Mouse (Mus musculus): Measurements from ENCODE around the gene Zcchc7. TPM values are rescaled to one million over a fixed set of nuclear protein-coding genes. Genes with fewer than 3 reads are reported as not detected.
"Not testable (repeated sequence)": the region's sequence is repeated elsewhere in the genome, so short reads cannot be mapped to it uniquely, and the experiment has no call there.

Gene Zcchc7
- polyA plus RNA-seq, 1 experiment from 2014 or later: 48.7 TPM

- H3K36me3 ChIP-seq: 0 out of 2 replicates have a peak, but pooled peaks cover 6% of the 10 kb centered on the region
- no peak overlapping the region for H3K9ac ChIP-seq
- H3K9me3 ChIP-seq: no peaks in the 10 kb centered on the region
- WGBS: 84% methylated on average over 5 of the region's 5 CpGs
- H3K4me1 ChIP-seq: no peaks in the 10 kb centered on the region
- H3K27me3 ChIP-seq (replicated peaks): no peaks in the 10 kb centered on the region
- no peak for ATAC-seq (ENCODE audit: insufficient read depth, low FRiP score, low read depth)
- H3K27ac ChIP-seq: no peak overlapping the region
- no peak overlapping the region for H3K4me2 ChIP-seq
- no peak overlapping the region for H3K4me3 ChIP-seq (replicated peaks)
These were observed 167.4 kb downstream of the Zcchc7 start for GRCm38 (mm10) chr4:44923129-44923481.

DNA sequence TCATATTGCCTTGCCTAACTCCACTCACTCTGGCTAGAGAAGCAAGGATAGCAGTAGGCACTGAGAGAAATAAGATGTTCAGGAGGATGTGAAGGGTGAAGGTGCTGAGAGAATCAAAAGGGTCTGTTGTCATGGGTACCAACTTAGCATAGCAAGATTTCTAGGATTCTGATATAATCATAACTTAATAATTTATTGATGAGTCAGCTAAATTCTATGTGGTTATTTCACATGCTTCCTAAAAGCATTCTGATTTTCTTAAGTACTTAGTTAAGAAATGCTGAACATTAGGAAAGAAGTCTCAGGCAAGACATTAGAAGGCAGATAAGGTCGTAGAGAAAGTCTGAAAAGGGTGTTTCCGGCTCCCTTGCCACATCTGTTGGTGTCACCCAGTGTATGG lies 172.3 kb downstream of the Zcchc7 start:
- H3K4me1 ChIP-seq: no peaks in the 10 kb centered on the region
- no peaks in the 10 kb centered on the region for H3K27me3 ChIP-seq (replicated peaks)
- H3K4me3 ChIP-seq (replicated peaks): no peak overlapping the region
- no peaks in the 10 kb centered on the region for H3K9me3 ChIP-seq
- H3K27ac ChIP-seq: no peak overlapping the region
- H3K4me2 ChIP-seq: no peak overlapping the region
- no peak for ATAC-seq (ENCODE audit: insufficient read depth, low FRiP score, low read depth)
- H3K9ac ChIP-seq: no peak overlapping the region
- H3K36me3 ChIP-seq: 0 out of 2 replicates have a peak, but pooled peaks cover 8% of the 10 kb centered on the region
- WGBS: 85% methylated on average over 2 of the region's 2 CpGs

GRCm38 (mm10) chr4:44928790-44929189 lies 173.1 kb downstream of the Zcchc7 start:
- WGBS: 71% methylated on average over 3 of the region's 3 CpGs
- no peak for ATAC-seq (ENCODE audit: insufficient read depth, low FRiP score, low read depth)
- no peak overlapping the region for H3K9ac ChIP-seq

DNA sequence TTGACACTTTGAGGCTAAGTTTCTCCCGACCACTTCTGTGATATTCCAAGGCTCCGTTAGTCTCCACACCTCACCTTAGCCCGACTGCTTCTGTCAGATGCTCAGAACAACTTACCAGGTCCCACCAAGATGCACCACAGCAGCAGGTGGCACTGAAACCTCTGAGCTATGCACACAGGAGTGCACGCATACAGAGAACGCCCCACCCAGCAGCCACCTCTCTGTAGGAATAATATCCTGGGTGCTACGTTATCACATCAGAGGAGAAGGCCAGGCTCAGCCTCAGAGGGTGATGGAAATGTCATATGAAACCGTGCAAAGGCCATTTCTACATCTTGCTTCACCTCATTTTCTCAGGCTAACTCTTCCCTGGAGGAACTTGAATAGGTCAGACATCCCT lies 174.7 kb downstream of the Zcchc7 start:
- Histone ChIP-seq H3K4me2 (no peak overlapping the region), H3K27ac (no peak overlapping the region), H3K27me3 (replicated peaks) (no peaks in the 10 kb centered on the region), H3K4me1 (no peaks in the 10 kb centered on the region), H3K9ac (no peak overlapping the region), H3K4me3 (replicated peaks) (no peak overlapping the region), H3K9me3 (no peaks in the 10 kb centered on the region), H3K36me3 (peaks cover 12% of the 10 kb centered on the region; the same call in 1 of the 2 replicates)
- WGBS: 93% methylated on average over 7 of the region's 7 CpGs
- no peak for ATAC-seq (ENCODE audit: insufficient read depth, low FRiP score, low read depth)

More at GRCm38 (mm10) chr4:44928790-44929189, 173.1 kb downstream of the Zcchc7 start:
- Histone ChIP-seq H3K4me1 (no peaks in the 10 kb centered on the region), H3K27ac (no peak overlapping the region), H3K9me3 (no peaks in the 10 kb centered on the region), H3K4me3 (replicated peaks) (no peak overlapping the region), H3K36me3 (peaks cover 12% of the 10 kb centered on the region; the same call in 1 of the 2 replicates), H3K27me3 (replicated peaks) (no peaks in the 10 kb centered on the region), H3K4me2 (no peak overlapping the region)

DNA sequence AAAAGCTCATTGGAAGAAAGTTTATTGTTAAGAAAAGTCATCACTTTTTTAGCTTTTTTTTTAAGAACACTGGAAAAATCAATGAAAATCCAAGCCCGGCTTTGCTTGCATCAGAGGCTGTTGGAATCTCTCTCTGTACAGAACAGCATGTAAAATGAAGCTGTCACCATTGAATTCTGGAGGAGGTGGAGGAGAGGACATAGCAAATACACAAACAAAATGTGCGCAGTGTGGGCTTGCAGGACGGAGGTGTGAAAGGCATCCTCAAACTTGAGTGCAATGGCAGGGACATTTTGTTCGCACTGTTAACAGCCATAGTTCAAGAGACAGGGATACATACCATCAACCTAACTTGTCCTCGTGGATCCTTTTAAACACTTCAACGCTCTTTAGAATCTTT lies 176.1 kb downstream of the Zcchc7 start:
- no peak for ATAC-seq (ENCODE audit: insufficient read depth, low FRiP score, low read depth)
- Histone ChIP-seq H3K27me3 (replicated peaks) (no peaks in the 10 kb centered on the region), H3K4me1 (no peaks in the 10 kb centered on the region), H3K4me3 (replicated peaks) (no peak overlapping the region), H3K9ac (no peak overlapping the region), H3K36me3 (peaks cover 6% of the 10 kb centered on the region; the same call in 1 of the 2 replicates), H3K27ac (no peak overlapping the region), H3K4me2 (no peak overlapping the region), H3K9me3 (no peaks in the 10 kb centered on the region)
- WGBS: 87% methylated on average over 6 of the region's 6 CpGs

DNA sequence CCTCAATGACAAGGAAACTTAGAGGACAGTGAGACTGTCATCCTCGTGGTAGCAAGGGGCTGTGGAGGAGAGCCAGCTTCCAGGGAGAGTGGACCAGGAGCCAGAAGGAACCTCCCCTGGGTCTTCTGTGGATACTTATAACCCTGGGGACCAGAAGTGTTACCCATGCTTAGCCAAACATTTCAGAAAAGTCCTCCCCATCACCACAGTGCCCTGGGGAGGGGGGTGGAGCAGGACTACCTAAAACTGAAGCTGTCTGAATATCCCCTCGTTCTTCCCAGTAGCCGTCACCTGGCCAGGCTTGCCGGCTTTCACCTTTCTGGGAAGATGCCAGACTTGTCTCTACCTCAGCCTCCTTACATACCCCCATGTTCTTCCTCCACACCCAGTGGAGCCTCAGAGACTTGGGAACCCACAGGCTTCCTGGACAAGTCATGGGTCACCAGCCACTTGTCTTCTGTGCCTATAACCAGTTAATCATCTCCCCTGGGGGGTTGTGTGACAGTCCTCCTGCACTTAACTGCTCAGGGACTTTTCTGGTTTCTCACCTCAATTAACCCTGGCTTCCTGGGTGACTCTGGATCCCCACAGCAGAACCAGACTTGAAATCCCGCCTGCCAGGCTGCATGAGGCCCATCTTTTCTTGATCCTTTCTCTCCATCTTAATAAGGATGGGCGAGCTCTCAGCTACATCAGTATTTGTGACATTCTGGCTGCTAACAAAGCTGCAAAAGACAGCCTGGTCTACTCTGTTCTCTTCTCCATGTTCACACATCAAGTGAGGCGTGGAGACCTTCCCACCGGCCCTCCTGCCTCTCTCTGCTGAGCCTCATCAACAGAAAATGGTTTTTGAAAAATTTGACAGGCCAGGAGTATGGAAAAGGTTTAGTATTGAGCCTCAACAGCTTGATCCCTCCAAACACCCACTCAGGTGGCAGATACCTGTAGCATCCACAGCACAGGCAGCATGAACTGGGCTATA lies 183.0 kb downstream of the Zcchc7 start:
- Histone ChIP-seq H3K4me2 (no peak overlapping the region), H3K4me3 (replicated peaks) (no peak overlapping the region), H3K9ac (no peak overlapping the region), H3K27me3 (replicated peaks) (no peaks in the 10 kb centered on the region), H3K36me3 (peaks cover 1% of the 10 kb centered on the region; the same call in 1 of the 2 replicates), H3K4me1 (no peaks in the 10 kb centered on the region), H3K9me3 (no peaks in the 10 kb centered on the region), H3K27ac (no peak overlapping the region)
- no peak for ATAC-seq (ENCODE audit: insufficient read depth, low FRiP score, low read depth)
- WGBS: 78% methylated on average over 8 of the region's 8 CpGs

- 84% methylated on average over 14 of the region's 14 CpGs for WGBS
- no peak overlapping the region for H3K4me3 ChIP-seq (replicated peaks)
- H3K4me1 ChIP-seq: no peaks in the 10 kb centered on the region
- H3K36me3 ChIP-seq: no peaks in the 10 kb centered on the region
- H3K4me2 ChIP-seq: no peak overlapping the region
- H3K27ac ChIP-seq: no peak overlapping the region
- no peaks in the 10 kb centered on the region for H3K9me3 ChIP-seq
- no peak for ATAC-seq (ENCODE audit: insufficient read depth, low FRiP score, low read depth)
- H3K9ac ChIP-seq: no peak overlapping the region
- H3K27me3 ChIP-seq (replicated peaks): no peaks in the 10 kb centered on the region
These were observed 184.0 kb downstream of the Zcchc7 start for GRCm38 (mm10) chr4:44939576-44940249.

- H3K9ac ChIP-seq: no peak overlapping the region
- H3K27me3 ChIP-seq (replicated peaks): no peaks in the 10 kb centered on the region
- no peaks in the 10 kb centered on the region for H3K9me3 ChIP-seq
- 65% methylated on average over 9 of the region's 9 CpGs for WGBS
- no peak overlapping the region for H3K4me2 ChIP-seq
- H3K4me3 ChIP-seq (replicated peaks): no peak overlapping the region
- no peak overlapping the region for H3K27ac ChIP-seq
- H3K4me1 ChIP-seq: no peaks in the 10 kb centered on the region
- no peaks in the 10 kb centered on the region for H3K36me3 ChIP-seq
- ATAC-seq (ENCODE audit: insufficient read depth, low FRiP score, low read depth): no peak
These were observed 184.6 kb downstream of the Zcchc7 start for GRCm38 (mm10) chr4:44940286-44940685.

GRCm38 (mm10) chr4:44942237-44942636 lies 186.6 kb downstream of the Zcchc7 start:
- Histone ChIP-seq H3K9ac (no peak overlapping the region), H3K4me2 (no peak overlapping the region), H3K36me3 (no peaks in the 10 kb centered on the region), H3K27ac (no peak overlapping the region), H3K4me3 (replicated peaks) (no peak overlapping the region), H3K4me1 (no peaks in the 10 kb centered on the region), H3K9me3 (no peaks in the 10 kb centered on the region), H3K27me3 (replicated peaks) (no peaks in the 10 kb centered on the region)
- no peak for ATAC-seq (ENCODE audit: insufficient read depth, low FRiP score, low read depth)
- 88% methylated on average over 1 of the region's 1 CpGs for WGBS

DNA sequence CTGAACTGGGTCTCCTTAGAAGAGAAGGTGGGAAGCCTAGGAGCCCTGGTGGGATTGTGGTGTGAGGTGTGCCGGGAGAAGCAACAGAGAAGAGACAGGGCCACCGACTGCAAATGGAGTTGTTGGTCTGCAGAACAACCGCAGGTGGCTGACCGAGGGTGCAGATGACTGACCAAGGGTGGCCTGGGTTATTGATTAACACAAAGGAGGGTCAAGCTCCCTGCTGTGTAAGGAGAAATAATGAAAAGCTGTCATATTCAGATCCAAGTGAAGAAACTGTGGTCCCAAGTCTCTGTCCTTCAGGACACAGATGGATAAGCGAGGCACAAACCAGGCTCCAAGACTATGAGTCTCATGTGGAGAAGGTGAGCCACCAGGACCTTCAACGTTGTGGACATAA lies 187.8 kb downstream of the Zcchc7 start:
- WGBS: 86% methylated on average over 6 of the region's 6 CpGs
- Histone ChIP-seq H3K4me1 (no peaks in the 10 kb centered on the region), H3K4me3 (replicated peaks) (no peak overlapping the region), H3K4me2 (no peak overlapping the region), H3K9ac (no peak overlapping the region), H3K36me3 (no peaks in the 10 kb centered on the region), H3K27ac (no peak overlapping the region), H3K27me3 (replicated peaks) (no peaks in the 10 kb centered on the region), H3K9me3 (no peaks in the 10 kb centered on the region)
- no peak for ATAC-seq (ENCODE audit: insufficient read depth, low FRiP score, low read depth)

GRCm38 (mm10) chr4:44944426-44945075 lies 188.9 kb downstream of the Zcchc7 start:
- no peaks in the 10 kb centered on the region for H3K36me3 ChIP-seq
- H3K27me3 ChIP-seq (replicated peaks): no peaks in the 10 kb centered on the region
- H3K4me2 ChIP-seq: no peak overlapping the region
- no peak for ATAC-seq (ENCODE audit: insufficient read depth, low FRiP score, low read depth)
- no peaks in the 10 kb centered on the region for H3K4me1 ChIP-seq
- no peak overlapping the region for H3K27ac ChIP-seq
- no peak overlapping the region for H3K4me3 ChIP-seq (replicated peaks)
- no peaks in the 10 kb centered on the region for H3K9me3 ChIP-seq
- WGBS: 81% methylated on average over 10 of the region's 10 CpGs
- no peak overlapping the region for H3K9ac ChIP-seq

DNA sequence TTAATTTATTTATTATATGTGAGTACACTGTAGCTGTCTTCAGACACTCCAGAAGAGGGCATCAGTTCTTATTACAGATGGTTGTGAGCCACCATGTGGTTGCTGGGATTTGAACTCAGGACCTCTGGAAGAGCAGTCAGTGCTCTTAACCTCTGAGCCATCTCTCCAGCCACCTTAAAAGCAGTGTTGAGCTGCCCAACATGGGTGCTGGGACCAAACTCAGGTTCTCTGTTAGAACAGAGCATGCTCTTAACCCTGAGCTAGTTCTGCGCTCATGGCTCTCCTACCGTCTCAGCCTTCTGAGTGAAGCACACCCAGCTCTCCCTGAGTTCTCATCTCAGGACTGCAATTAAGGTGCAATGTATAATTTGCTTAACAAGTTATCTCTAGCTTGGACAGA lies 190.4 kb downstream of the Zcchc7 start:
- not testable (repeated sequence) for H3K27me3 ChIP-seq (replicated peaks); H3K4me3 ChIP-seq (replicated peaks); H3K36me3 ChIP-seq; ATAC-seq (ENCODE audit: insufficient read depth, low FRiP score, low read depth); H3K4me2 ChIP-seq; H3K9me3 ChIP-seq; H3K4me1 ChIP-seq; H3K27ac ChIP-seq; H3K9ac ChIP-seq
- 94% methylated on average over 2 of the region's 2 CpGs for WGBS

All from stomach, embryonic 15.5 days (tissue).